Mouse (Mus musculus) limb, embryonic 10.5 days (tissue): ENCODE measurements around the gene Podxl. TPM values are rescaled to one million over a fixed set of nuclear protein-coding genes. Genes with fewer than 3 reads are reported as not detected.

Source experiments
- DNase-seq: peaks from one replicate; pipeline ENCODE4 v3.0.0-alpha.2; 2017; ENCODE audit warnings: low spot score
- H3K27ac ChIP-seq: fragments of 300-500 bp; sonication (generic); 2 replicates; pipeline ENCODE4 v1.5.1; 2016; ENCODE audit warnings: mild to moderate bottlenecking
- H3K27me3 ChIP-seq: fragments of 300-500 bp; sonication (generic); 2 replicates; pipeline ENCODE4 v1.6.1; 2016; ENCODE audit warnings: low read depth, mild to moderate bottlenecking; ENCODE audit not compliant: poor library complexity, severe bottlenecking
- H3K36me3 ChIP-seq: fragments of 300-500 bp; sonication (generic); 2 replicates; pipeline ENCODE4 v1.6.1; 2016; ENCODE audit warnings: mild to moderate bottlenecking, moderate library complexity
- H3K4me1 ChIP-seq: fragments of 300-500 bp; sonication (generic); 2 replicates; pipeline ENCODE4 v1.6.1; 2016
- H3K4me3 ChIP-seq: fragments of 300-500 bp; sonication (generic); 2 replicates; pipeline ENCODE4 v1.5.1; 2016; ENCODE audit warnings: mild to moderate bottlenecking, moderate library complexity
- H3K9me3 ChIP-seq: fragments of 300-500 bp; sonication (generic); replicated peaks from 2 replicates; pipeline ENCODE4 v1.6.1; 2016; ENCODE audit warnings: mild to moderate bottlenecking
- WGBS: fragments of 180-500 bp; shearing (Covaris S2); methylation state at CpG from one replicate; pipeline ENCODE4 v1.1.7; 2016; 5-methylcytosine and 5-hydroxymethylcytosine counted together
- polyA plus RNA-seq: library from polyadenylated mRNA; unstranded; fragments of >200 nt; fragmentation: Nextera tagmentation; extraction: Ambion mirVana; gene quantifications from 2 replicates; pipeline ENCODE4 v1.2.1, GENCODE M21; 2016

Podxl gene
- polyA plus RNA-seq, result 12.1 and 14.0 TPM in 2 replicates

DNA sequence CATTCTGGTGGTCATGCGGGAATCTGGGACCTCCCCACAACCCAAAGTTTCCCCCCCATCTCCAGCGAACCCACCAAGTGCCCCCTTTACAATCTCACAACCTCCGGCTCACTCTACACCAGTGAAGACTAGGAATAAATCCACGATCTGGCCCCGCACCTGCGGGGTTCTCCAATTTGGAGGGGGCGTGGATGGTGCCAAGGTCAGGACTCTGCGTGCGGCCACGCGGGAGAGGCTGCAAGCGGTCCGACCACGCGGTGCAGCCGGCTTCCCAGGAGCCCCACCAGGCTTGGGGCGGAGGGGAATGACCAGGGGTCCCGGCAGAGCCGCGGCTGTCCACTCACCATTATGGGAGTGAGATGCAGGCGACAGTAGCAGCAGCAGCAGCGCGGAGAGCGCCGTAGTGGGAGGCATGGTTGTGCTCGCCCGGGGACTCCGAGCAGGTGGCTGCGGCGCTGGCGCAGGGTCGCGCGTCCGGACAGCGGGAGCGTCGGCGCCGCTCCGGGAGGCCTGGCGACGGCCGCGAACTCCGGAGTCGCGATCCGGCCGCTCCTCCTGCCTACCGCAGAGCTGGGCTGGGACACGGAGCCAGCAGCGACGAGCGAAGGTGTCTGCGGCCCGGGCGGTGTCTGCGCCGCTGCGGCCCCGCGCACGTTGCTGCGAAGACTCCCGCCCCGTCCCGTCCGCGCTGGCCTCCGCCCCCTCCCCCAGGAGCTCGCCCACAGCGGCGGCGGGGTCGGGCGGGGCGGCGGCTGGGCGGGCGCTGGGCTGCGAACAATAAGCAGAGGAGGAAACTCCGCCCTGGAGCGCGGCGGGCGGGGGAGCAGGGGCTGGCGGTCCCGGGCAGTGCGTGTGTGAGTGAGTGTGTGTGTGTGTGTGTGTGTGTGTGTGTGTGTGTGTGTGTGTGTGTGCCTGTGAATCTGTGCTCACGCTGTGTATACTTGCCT lies at the start of gene Podxl:
TSS of gene Podxl (minus strand) at position 747 of the 947 bp plus-strand sequence.
- peaks cover 89% of the 10 kb centered on the region for H3K27me3 ChIP-seq
- under 1% methylated on average over 88 of the region's 91 CpGs for WGBS
- no peaks in the 10 kb centered on the region for H3K36me3 ChIP-seq
- peak within 1 kb of the TSS; percentile 72 for H3K4me3 ChIP-seq
- peak within 1 kb of the TSS; percentile 83 for H3K27ac ChIP-seq
- DNase-seq, result peak; percentile 86
- H3K9me3 ChIP-seq, result no peaks in the 10 kb centered on the region
- peaks cover 30% of the 10 kb centered on the region for H3K4me1 ChIP-seq

DNA sequence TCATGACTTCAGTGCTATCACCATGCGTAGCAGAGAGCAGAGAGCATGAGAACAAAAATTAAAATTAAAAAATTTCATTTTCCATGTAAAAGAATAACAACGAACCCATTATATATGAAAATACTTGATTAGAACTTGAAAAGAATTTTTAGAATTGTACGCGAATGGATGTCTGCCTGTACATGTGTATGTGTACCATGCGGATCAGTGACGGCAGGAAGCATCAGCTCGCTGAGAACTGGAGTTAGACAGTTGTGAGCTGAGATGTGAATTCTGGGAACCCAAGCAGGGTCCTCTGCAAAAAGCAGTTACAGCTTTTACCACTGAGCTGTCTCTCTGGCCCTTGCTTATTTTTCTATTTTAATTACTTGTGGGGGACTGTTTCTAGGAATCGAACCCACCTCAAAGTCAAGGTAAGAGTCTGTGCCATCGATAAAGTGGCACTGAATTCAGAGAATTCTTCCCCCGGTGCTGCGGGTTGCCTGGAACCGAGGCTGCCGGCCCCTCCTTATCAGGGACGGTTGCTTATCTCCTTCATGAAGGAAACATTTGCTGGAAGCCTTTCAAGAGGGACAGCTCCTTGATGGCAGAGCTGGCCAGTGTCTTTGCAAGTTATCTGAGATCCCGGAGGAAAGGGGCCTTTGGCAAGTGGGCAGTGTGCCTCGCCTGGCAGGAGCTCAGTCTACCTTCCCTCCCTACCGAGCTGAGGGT lies 48.9 kb upstream of the Podxl start:
- no peak overlapping the region for H3K27ac ChIP-seq
- peaks cover 9% of the 10 kb centered on the region for H3K4me1 ChIP-seq
- no peaks in the 10 kb centered on the region for H3K36me3 ChIP-seq
- H3K9me3 ChIP-seq, result no peaks in the 10 kb centered on the region
- H3K4me3 ChIP-seq, result no peak overlapping the region
- no peak for DNase-seq
- H3K27me3 ChIP-seq, result no peaks in the 10 kb centered on the region
- 81% methylated on average over 17 of the region's 17 CpGs for WGBS

DNA sequence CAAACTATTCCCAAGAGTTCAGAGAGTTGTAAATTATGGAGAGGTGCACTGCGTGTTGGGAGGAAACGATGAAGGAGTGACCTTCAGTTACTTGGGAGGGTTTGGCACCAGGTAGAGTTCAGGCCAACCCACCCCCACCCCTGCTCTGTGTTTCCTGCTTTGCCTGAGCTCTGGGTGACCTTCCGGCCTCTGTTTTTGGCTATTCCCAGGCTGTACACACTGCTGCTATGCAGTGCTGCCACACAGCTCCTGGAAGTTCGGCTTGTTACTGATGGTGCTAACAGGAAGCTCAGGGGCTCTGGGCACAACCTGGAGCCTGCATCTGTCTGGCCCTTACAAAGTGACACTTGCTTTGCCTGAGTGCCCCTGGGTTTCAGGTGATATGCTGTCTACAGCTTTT lies 42.6 kb upstream of the Podxl start:
- H3K4me3 ChIP-seq, result no peak overlapping the region
- WGBS, result 76% methylated on average over 4 of the region's 4 CpGs
- H3K27ac ChIP-seq, result no peak overlapping the region

DNA sequence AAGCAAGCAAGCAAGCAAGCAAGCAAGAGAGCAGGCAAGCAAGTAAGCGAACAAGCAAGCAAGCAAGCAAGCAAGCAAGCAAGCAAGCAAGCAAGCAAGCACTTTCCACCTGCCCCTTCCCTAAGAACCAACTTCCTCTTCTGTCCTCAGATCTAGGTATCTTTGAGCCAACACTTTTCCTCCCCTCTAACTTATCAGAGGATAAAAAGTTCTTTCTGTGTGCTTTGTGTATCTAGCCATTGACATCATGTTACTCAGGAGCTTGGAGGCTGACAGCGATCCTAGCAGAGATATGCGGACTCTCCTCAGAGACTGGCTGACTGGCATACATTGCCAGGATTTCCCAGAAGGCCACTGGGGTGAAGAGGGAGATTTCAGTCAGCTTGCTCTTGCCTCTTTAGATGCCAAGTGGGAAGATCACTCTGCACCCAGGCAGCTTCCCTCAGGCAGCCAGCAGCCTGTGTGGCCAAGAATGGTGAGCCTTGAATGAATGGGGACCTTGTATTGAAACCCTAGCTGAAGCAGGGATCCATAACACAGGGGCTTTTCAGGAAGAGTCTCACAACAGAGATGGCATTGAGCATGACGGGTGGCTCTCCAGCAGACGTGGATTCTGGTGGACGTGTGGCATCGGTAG lies 41.0 kb upstream of the Podxl start:
- Histone ChIP-seq H3K27me3 (no peaks in the 10 kb centered on the region), H3K4me1 (peaks cover 13% of the 10 kb centered on the region), H3K9me3 (no peaks in the 10 kb centered on the region), H3K4me3 (no peak overlapping the region), H3K27ac (no peak overlapping the region), H3K36me3 (no peaks in the 10 kb centered on the region)
- WGBS, result 87% methylated on average over 7 of the region's 7 CpGs
- DNase-seq, result no peak

More for the DNA sequence above, 42.6 kb upstream of the Podxl start:
- DNase-seq, result no peak
- no peaks in the 10 kb centered on the region for H3K36me3 ChIP-seq
- H3K4me1 ChIP-seq, result peaks cover 6% of the 10 kb centered on the region
- H3K27me3 ChIP-seq, result no peaks in the 10 kb centered on the region
- H3K9me3 ChIP-seq, result no peaks in the 10 kb centered on the region

GRCm38 (mm10) chr6:31602489-31602888 lies 38.7 kb upstream of the Podxl start:
- DNase-seq, result no peak
- Histone ChIP-seq H3K4me1 (peaks cover 18% of the 10 kb centered on the region), H3K27ac (no peak overlapping the region), H3K4me3 (no peak overlapping the region), H3K36me3 (no peaks in the 10 kb centered on the region), H3K27me3 (no peaks in the 10 kb centered on the region), H3K9me3 (no peaks in the 10 kb centered on the region)
- WGBS, result 84% methylated on average over 4 of the region's 4 CpGs

GRCm38 (mm10) chr6:31601131-31601530 lies 37.4 kb upstream of the Podxl start:
- Histone ChIP-seq H3K4me1 (peaks cover 22% of the 10 kb centered on the region), H3K27me3 (no peaks in the 10 kb centered on the region), H3K27ac (no peak overlapping the region), H3K9me3 (no peaks in the 10 kb centered on the region), H3K36me3 (no peaks in the 10 kb centered on the region), H3K4me3 (no peak overlapping the region)
- 46% methylated on average over 3 of the region's 3 CpGs for WGBS
- no peak for DNase-seq

GRCm38 (mm10) chr6:31599863-31600262 lies 36.1 kb upstream of the Podxl start:
- Histone ChIP-seq H3K36me3 (no peaks in the 10 kb centered on the region), H3K4me3 (no peak overlapping the region), H3K9me3 (no peaks in the 10 kb centered on the region), H3K27me3 (no peaks in the 10 kb centered on the region), H3K4me1 (peaks cover 22% of the 10 kb centered on the region), H3K27ac (no peak overlapping the region)
- DNase-seq, result no peak
- 23% methylated on average over 3 of the region's 3 CpGs for WGBS

GRCm38 (mm10) chr6:31598349-31598911 lies 34.6 kb upstream of the Podxl start:
- WGBS, result 73% methylated on average over 6 of the region's 6 CpGs
- no peak overlapping the region for H3K4me3 ChIP-seq
- H3K27ac ChIP-seq, result no peak overlapping the region
- H3K4me1 ChIP-seq, result peaks cover 22% of the 10 kb centered on the region
- DNase-seq, result no peak
- H3K9me3 ChIP-seq, result no peaks in the 10 kb centered on the region
- no peaks in the 10 kb centered on the region for H3K36me3 ChIP-seq
- H3K27me3 ChIP-seq, result no peaks in the 10 kb centered on the region

GRCm38 (mm10) chr6:31597136-31597460 lies 33.3 kb upstream of the Podxl start:
- Histone ChIP-seq H3K9me3 (no peaks in the 10 kb centered on the region), H3K27ac (peak overlapping the region; percentile 72; the same call in 1 of the 2 replicates), H3K4me1 (peaks cover 22% of the 10 kb centered on the region), H3K4me3 (no peak overlapping the region), H3K36me3 (no peaks in the 10 kb centered on the region), H3K27me3 (no peaks in the 10 kb centered on the region)
- DNase-seq, result no peak
- 45% methylated on average over 4 of the region's 4 CpGs for WGBS

- Histone ChIP-seq H3K36me3 (no peaks in the 10 kb centered on the region), H3K9me3 (no peaks in the 10 kb centered on the region), H3K4me3 (no peak overlapping the region), H3K4me1 (peaks cover 22% of the 10 kb centered on the region), H3K27ac (peak overlapping the region; percentile 72), H3K27me3 (no peaks in the 10 kb centered on the region)
- DNase-seq, result peak; percentile 47
- WGBS, result 33% methylated on average over 20 of the region's 20 CpGs
Measured at GRCm38 (mm10) chr6:31596346-31597135, 32.8 kb upstream of the Podxl start.

DNA sequence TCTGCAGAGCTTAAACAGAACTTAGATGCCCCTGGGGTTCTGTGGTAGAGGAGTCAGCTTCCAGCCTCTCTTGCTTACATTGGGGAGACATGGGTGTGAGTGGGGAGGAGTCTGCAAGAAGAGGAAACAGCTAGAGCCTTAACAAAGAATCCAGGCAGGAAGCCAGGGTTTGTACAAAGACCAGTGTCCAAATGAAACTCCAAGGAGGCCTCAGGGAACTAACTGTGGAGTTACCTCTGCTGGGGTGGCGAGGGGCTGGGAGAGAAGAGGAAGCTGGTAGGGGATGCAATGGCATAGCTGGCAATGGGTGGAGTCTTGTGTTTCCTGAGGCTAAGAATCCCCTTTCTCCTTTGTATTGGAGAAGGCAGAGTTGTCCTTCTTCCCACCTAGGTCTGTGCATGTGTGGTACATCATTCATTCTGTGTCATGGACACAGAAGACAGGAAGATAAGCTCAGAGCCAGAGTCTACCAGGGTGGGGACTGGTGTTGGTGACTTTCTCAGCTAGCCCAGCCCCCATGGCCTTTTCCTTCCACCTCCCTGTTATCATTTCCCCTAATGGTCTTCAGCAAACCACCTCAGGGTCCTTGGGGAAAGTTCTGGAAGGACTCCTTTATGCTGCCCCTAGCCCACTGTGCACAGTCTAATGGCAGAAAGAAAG lies 28.9 kb upstream of the Podxl start:
- no peak for DNase-seq
- Histone ChIP-seq H3K36me3 (no peaks in the 10 kb centered on the region), H3K27ac (no peak overlapping the region; the same call in 1 of the 2 replicates), H3K27me3 (no peaks in the 10 kb centered on the region), H3K4me3 (no peak overlapping the region), H3K4me1 (peaks cover 15% of the 10 kb centered on the region), H3K9me3 (no peaks in the 10 kb centered on the region)
- 96% methylated on average over 1 of the region's 1 CpGs for WGBS
